Mouse (Mus musculus): ENCODE data around the gene Chmp6.

Gene Chmp6

DNA sequence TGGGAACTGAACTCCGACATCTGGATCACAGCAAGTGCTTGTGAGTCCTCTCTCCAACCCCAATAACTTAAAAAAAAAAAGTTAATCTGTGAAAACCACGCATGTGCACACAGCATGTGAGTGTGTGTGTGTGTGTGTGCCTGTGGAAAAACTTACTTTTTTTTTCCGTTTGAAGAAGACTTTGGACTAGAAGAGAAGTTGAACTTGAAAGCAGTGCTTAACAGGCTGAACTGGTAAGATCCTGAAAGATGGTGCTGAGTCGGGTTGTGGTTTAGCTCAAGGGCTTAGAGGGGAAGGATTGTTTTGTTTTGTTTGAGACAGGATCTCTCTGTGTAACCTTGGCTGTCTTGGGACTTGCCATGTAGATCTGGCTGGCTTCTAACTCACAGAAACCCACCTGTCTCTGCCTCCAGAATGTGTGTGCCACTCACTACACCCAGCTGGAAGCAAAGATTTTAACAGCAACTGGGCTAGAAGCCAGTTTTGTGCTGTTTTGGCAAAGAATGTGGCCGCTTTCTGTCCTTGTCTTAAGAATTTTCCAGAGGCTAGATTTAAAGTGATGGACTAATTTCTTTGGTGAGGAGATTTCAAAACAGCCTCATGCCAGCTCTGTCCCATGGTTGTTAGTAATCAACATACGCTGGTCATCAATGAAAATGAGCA, 16.5 kb downstream of the Chmp6 start:
- in situ Hi-C loops (cut with MboI; ENCODE audit: low pct_unique_long_range_greater_than_20kb in 1 of 2, low sequenced_read_pairs in 2 of 2, unreplicated experiment in 1 of 2) = no loop called here

DNA sequence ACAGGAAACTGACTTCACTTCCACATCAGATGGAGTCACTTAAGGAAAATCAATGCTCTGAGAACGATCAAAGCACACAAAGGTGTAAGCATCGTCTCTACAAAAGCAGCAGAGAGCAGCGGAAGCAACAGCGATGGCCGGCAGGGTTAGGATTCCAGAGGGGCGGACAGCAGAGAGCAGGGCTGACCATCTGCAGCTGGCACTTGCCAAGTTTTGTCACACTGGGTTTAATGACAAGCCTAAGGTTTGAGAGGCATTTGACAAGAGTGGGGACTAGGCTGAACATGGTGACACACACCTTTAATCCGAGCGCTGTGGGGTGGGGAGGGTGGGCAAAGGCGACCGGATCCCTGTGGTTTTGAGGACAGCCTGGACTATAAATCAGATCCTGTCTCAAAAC, 18.6 kb downstream of the Chmp6 start:
- in situ Hi-C loops (cut with MboI; ENCODE audit: low pct_unique_long_range_greater_than_20kb in 1 of 2, low sequenced_read_pairs in 2 of 2, unreplicated experiment in 1 of 2) = no loop called here

DNA sequence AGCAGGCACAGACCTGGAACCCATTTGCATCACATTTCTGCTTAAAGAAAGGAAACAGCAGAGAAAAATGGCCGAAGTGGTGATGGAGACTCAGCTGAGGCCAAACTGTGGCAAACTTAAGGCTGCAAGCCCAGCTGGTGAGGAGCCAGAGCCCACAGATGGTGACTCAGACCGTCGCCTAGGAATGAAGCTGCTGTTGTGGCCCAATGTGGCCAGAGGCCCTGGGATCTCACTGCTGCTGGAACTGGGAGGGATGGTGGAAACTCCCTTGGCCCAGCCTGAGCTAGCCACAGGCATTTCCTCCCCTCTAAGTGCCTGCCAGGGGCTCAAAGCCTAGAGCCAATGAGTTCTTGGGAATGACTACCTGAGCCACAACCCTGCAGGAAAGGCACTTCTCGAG, 19.9 kb downstream of the Chmp6 start:
- in situ Hi-C loops (cut with MboI; ENCODE audit: low pct_unique_long_range_greater_than_20kb in 1 of 2, low sequenced_read_pairs in 2 of 2, unreplicated experiment in 1 of 2) = no loop called here

DNA sequence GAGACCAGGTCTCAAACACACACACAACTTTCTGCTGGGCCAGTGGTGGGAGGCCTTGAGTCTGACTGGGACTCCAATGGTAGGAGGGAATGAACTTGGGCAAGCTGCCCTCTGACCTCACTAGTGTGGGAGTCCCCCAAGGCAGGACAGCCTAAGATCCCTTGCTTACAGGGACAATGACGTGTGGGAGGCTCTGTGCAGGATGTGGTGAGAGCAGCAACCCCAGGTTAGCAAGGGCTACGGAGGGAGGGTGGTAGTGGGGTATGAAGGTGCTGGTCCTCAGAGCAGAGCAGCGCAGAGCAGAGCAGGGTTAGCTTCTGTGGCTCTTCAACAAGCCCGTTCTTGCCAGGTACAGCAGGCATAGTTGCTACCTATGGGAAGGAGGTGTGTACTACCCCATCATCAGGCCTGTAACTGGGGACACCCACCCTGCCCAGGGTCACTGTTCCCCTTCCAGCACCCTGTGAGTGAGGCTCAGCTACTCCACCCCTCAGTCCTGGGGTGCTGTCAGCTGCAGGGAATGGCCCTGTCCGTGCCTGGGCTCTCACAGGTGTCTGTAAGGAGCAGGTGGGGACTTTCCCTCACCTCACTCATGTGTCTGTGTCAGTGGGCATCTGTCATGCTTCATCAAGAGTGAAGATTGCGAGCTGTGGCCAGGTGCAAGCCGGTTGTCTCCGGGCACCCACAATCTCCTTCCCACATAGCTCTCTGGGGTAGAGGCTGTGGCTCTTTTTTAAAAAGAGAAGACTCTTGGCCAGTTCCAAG, 20.8 kb downstream of the Chmp6 start:
- in situ Hi-C loops (cut with MboI; ENCODE audit: low pct_unique_long_range_greater_than_20kb in 1 of 2, low sequenced_read_pairs in 2 of 2, unreplicated experiment in 1 of 2) = no loop called here

DNA sequence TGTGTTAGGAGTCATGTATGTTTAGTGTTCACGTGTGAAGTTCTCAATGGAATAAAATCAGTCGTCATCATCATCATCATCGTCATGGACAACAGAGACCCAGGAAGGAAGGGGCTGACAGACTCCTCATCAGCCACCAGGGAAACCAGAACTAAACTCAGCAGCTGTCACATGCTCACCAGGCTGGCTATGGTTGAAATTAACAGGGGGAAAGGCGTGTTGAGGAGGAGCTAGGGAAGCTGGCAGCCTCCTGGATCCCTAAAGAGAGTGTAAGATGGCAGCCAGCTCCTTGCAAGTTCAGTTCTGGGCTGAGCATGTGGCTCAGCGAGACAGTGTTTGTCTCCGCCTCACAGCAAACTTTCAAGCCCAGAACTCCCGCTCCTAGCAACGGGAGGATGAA, 21.5 kb downstream of the Chmp6 start:
- in situ Hi-C loops (cut with MboI; ENCODE audit: low pct_unique_long_range_greater_than_20kb in 1 of 2, low sequenced_read_pairs in 2 of 2, unreplicated experiment in 1 of 2) = no loop called here

DNA sequence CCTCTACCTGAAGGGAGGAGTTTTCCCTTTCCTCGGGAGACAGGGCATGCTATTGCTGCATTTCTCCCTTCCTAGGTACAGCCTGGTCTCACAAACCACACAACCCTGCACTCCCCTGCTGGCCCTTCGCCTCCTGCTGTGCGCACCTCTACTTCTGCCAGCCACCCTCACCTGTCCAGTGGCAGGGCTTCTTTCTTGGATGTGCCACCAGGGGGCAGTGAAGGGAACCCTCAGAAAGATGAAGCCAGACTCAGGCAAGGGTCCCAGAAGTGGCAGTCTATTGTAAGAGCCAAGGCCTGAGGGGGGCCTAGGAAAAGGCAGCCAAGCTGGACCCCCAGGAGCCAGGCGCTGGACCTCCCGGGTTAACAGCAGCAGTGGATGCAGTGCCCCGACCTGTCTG, 22.2 kb downstream of the Chmp6 start:
- in situ Hi-C loops (cut with MboI; ENCODE audit: low pct_unique_long_range_greater_than_20kb in 1 of 2, low sequenced_read_pairs in 2 of 2, unreplicated experiment in 1 of 2) = no loop called here

DNA sequence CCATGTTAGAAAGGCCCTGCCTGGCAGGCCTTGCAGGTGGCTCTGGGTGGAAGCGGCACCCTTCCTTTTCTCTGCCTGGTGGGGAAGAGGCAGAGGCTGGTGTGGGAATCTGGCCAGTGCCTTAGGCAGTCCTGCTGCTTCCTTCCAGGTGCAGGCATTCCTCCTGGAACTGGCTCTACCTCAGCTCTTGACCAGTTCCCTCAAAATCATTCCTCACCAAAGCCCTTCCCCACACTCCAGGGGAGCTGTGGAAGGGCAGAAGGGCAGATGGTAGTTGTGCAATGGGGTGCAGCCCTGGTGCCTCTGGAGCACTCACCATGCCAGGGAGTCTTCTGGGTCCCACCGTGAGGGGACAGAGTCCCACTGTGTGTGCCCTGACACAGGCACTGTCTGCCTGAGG, 23.2 kb downstream of the Chmp6 start:
- in situ Hi-C loops (cut with MboI; ENCODE audit: low pct_unique_long_range_greater_than_20kb in 1 of 2, low sequenced_read_pairs in 2 of 2, unreplicated experiment in 1 of 2) = no loop called here

DNA sequence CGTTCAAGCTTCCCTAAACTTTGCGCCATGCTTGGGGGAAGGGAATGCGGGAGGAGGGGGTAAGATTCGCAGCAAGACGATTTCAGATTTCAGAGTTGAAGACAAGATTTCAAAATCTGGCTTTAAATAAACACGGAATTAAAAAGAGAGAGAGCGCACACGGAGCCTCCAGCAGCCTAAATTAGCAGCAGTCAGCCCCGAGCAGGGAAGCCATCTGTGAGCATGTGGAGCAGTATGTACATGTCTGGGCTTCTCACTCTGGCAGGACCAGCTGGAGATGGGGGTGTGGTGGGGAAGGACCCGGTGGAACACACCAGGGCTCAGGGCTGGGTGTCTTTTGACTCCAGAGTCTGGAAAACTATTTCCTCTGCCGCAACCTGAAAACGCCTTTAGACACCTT, 24.0 kb downstream of the Chmp6 start:
- in situ Hi-C loops (cut with MboI; ENCODE audit: low pct_unique_long_range_greater_than_20kb in 1 of 2, low sequenced_read_pairs in 2 of 2, unreplicated experiment in 1 of 2) = no loop called here

DNA sequence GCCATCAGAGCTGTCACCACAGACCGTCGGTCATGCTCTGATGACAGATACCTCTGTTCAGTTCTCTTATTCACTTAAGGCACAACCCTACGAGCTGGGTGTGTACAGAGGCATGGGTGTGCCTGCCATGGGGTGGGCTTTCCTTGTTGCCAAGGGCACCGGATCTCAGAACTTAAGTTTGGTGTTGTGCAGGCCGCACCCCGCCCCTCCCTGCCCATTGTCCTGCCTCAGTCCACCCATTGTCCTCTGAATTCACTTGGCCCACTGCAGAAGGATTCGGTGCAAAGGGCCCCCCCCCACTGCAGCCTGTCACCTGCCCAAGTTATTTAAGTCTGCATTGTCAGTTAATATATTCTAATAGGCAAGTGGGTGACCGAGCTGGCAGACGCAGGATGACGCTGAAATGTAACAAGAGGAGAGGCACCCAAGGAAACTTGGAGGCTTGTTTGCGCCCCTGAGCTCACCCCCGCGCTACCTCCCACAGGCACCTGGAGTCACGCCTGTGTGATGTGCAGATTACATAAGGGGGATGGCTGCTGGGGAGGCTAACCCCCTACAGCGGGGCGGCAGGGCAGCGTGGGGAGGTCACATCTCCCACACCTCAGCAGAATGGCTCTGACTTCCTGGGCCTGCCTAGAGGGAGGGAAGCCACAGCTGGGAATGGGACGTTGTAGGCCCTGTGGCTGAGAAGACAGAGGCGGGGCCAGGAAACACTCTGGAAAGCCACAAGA, 24.7 kb downstream of the Chmp6 start:
- in situ Hi-C loops (cut with MboI; ENCODE audit: low pct_unique_long_range_greater_than_20kb in 1 of 2, low sequenced_read_pairs in 2 of 2, unreplicated experiment in 1 of 2) = no loop called here

DNA sequence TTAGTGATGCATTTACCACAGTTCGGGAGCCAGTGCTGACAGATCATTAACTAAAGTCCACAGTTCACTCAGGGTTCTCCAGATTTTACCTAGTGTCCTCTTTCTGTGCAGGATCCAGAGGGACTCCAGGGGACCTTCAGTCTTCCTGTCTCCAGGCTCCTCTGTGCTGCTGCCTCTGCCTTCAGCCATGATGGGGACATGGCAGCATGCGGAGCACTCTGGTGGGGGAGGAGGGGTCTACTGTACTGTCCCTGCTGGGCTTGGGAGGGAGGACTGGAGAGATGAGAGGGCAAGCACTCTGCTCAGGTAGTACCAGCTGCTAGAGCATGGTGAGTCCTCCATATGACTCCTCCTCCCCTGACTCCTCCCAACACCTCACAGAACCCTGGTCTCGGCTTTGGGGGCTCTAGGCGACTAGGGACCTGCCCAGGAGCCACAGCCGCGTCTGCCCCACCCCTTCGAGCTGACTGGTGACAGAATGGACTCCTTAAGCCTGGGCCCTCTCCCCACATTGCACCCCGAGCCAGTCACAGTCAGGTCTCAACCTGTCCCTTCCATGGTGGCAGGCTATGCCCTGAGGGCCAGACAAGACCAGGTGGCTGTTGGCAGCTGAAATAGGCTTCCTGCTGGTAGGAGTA, 26.0 kb downstream of the Chmp6 start:
- in situ Hi-C loops (cut with MboI; ENCODE audit: low pct_unique_long_range_greater_than_20kb in 1 of 2, low sequenced_read_pairs in 2 of 2, unreplicated experiment in 1 of 2) = no loop called here

DNA sequence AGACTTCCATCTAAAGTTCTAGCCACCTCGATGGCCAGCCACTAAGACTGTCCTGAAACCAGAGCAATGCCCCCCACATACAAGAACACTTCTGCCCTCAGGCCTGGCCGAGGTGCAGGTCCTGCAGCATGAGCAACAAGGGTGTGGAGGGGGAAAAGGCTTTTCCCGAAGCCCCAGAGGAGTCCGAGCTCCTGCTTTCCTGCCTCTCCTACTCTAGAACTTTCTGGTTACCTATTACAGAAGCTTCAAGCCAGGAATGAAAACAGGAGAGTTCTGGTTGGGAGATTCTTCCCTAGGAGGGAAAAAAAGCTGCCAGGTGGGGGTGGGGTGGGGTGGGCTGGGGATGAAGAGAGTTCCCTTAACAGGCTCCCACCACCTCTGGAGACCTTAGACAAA, 26.5 kb downstream of the Chmp6 start:
- in situ Hi-C loops (cut with MboI; ENCODE audit: low pct_unique_long_range_greater_than_20kb in 1 of 2, low sequenced_read_pairs in 2 of 2, unreplicated experiment in 1 of 2) = no loop called here

DNA sequence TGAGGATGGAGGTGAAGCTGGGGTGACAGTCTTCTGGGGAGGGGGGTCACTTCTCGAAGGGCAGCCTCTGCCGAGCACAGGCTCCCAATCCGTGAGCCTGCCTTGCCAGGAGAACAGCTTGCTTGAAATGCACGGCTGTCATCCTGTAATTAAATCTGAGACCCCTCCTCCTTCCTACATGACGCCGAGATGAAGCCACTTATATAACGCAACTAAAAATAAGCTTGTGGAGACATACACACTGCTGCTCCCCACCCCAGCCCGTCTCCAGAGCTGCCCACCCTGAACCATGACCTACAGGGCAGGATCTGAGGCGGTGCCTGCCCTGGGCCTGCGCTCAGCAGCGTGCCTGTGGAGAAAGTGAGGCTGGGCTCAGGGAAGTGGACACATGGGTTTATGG, 26.9 kb downstream of the Chmp6 start:
- in situ Hi-C loops (cut with MboI; ENCODE audit: low pct_unique_long_range_greater_than_20kb in 1 of 2, low sequenced_read_pairs in 2 of 2, unreplicated experiment in 1 of 2) = no loop called here

DNA sequence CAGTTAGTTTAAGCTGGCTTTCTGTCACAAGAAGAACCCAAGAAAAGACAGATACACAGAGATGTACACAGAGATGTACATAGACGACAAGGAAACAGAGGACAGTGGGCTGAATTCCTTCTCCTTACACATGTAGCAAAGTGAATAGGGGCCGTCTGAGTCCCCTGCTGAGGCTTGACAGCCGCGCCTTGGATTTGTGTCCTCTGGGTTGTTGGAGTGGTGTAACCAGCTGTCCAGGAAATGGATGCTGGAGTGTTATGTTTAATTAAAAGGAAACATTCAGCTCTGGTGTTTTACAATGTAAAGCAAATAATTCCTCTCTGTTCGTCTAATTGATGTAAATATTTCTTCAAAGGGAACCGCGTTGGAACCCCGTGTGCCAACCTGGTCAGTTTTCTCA, 28.6 kb downstream of the Chmp6 start:
- in situ Hi-C loops (cut with MboI; ENCODE audit: low pct_unique_long_range_greater_than_20kb in 1 of 2, low sequenced_read_pairs in 2 of 2, unreplicated experiment in 1 of 2) = no loop called here

DNA sequence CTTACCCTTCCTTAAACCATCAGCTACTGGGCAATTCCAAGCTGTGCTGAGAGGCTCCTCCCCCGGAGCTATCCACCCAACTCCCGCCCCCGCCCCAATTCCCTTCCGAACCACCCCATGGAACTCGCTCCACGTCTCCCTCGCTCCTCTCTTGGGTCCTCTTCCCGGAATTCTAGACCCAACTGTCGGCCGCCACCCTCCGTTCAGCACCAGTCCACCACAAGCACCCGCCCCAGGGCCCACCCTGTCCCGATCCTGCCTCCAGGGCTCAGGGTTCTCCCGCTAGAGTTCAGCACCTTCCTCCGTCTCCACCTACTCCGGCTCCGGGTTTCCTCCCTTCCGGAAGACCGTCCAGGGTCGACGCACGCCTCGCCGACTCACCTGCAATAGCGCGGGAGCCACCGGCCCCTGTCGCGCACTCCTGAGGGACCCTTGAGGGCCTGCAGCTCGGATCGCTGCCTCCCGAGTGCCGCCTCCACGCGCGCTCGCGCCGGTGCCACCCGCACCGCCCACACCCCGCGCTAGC, 29.0 kb downstream of the Chmp6 start:
- in situ Hi-C loops (cut with MboI; ENCODE audit: low pct_unique_long_range_greater_than_20kb in 1 of 2, low sequenced_read_pairs in 2 of 2, unreplicated experiment in 1 of 2) = no loop called here

DNA sequence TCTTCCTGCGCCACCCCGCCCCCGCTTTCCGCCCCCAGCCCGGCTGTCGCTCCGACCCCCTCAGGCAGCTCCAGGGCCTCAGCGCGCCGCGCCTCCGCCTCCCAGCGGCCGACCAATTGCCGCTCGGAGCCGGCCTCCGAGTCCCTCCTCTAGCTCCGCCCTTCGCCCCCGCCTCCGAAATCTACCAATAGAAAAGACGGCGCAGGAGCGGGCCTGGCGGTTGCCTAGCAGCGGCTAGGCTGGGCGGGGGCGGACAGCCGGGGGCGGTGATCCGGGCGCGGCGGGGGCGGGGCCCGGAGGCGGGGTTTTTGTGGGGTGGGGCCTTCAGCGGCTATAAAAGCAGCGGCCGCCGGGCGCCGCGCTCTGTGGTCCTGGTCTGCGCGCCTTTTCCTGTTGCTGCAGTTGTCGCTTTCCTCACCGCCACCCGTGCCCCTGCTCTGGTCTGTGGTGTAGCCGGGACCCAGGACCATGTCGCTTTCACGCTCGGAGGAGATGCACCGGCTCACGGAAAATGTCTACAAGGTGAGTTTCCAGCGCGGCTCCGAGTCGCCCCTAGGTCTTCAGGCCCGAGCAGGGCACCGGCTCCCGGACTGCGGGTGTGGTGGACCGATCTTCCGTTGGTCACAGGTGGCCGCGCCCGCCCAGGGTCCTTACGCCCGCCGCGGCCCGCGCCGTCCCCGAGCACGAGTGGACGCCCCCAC, 29.6 kb downstream of the Chmp6 start, which contains the start of gene Baiap2:
Gene Baiap2 (plus strand): TSS at position 37 of the 701 bp plus-strand sequence.
- in situ Hi-C loops (cut with MboI; ENCODE audit: low pct_unique_long_range_greater_than_20kb in 1 of 2, low sequenced_read_pairs in 2 of 2, unreplicated experiment in 1 of 2) = no loop called here

DNA sequence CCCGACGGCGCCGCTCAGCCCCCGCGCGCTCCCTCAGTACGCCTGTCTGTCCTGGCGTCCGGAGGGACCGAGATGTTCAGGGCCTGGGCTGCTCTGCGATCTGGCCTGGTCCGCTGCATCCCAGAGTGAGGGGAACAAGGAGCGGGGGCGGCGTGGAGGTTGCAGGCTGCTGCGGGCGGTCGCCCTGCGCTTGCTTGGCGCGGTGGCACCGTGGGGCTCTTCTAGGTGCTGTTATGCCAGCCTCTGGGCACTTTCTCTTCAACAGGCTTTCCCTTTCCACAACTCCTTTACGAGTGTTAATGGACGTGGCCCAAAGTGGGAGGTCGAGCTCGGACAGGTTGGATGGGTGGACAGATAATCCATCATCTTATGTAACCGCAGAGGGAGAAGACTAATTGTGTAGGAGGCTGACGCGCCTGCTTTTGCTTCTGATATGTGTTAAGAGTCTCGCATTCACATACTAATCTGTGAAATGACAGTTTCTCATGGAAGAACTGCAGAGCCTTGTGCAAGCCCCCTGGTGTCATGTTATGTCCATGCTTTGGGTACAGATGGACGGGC, 30.3 kb downstream of the Chmp6 start:
- in situ Hi-C loops (cut with MboI; ENCODE audit: low pct_unique_long_range_greater_than_20kb in 1 of 2, low sequenced_read_pairs in 2 of 2, unreplicated experiment in 1 of 2) = no loop called here

DNA sequence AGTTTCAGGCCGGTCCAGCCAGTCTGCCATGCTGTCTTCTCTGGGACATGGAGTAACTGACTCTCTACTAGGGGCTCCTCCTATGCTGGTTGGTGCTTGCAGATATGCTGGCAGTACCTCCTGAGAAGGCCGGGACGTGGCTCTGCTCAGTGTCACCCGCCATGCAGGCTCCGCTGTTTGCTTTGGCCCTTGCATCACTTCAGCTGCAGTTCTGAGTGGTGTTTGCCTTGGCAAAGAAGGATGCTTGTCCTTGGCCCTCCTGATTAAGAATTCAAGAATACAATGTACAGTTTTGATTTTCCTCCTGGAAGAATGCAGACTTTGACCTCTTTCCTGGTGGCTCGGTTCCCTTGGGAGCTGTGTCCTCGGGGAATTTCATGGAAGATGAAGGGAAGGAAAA, 32.1 kb downstream of the Chmp6 start:
- in situ Hi-C loops (cut with MboI; ENCODE audit: low pct_unique_long_range_greater_than_20kb in 1 of 2, low sequenced_read_pairs in 2 of 2, unreplicated experiment in 1 of 2) = loop anchor here in 1 of 2 experiments (5.0 kb wide), 1 partner anchor 52 kb away; no protein-coding TSS in a partner anchor

DNA sequence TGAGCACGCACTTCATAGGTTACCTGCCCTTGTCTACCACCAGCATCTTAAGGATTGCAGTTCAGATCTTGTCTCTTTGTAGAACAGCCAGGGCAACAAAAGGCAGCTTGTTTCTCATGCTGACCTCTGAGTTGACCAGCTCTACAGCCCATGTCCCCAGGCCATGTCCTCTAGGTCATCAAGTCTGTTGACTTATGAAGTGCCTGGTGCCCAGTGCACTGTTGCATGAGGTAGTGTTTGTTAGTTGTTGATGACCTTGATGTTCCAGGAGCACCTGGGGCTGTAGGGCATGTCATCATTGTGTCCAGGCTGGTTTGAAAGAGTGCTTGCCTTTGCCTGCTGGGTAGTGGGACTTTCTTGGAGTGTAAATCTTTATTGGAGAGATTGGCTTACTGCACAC, 34.2 kb downstream of the Chmp6 start:
- in situ Hi-C loops (cut with MboI; ENCODE audit: low pct_unique_long_range_greater_than_20kb in 1 of 2, low sequenced_read_pairs in 2 of 2, unreplicated experiment in 1 of 2) = loop anchor here in 1 of 2 experiments (5.0 kb wide), 1 partner anchor 50 kb away; no protein-coding TSS in a partner anchor

Data from mouse embryonic stem cell (cell line).